Mouse (Mus musculus) urinary bladder, postnatal 36 days (tissue): ENCODE data around the gene Gdf1.

Experiments used
- DNase-seq, 2 experiments: peaks; one replicate each; pipeline ENCODE4 v3.0.0; 2022; ENCODE audit warnings: low spot score in 2 of 2, mixed read lengths in 1 of 2

Gdf1 gene

DNA sequence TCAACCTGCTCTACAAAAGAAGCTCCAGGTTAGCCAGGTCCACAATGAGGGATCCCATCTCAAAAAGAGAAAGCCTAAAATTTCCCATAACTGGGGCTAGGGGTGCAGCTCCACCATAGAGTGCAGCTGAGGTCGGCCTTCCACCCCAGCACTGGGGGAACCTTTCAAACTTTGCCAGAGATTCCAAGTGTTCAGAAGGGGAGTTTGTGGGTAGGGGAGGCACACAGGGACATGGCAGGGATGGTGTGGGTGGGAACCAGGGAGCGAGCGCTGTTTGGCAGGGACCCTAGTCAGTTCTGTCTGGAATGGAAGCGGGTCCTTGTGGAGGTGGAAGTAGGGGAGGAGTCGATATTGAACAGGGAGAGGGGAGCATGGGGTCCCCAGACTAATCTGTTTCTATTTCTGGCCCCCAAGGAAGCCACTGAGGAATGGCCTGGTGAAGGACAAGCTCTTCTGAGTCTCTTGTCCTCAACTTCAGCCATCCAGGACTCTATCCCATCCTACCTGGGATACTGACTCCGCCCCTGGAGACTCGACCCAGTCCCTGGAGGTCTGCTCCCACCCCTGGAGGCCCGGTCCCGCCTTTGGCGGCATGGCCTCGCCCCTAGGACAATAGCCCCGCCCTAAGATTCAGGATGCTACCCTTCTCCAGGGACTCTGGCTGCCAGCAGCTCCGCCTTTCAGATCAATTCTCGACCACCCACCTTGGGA, at the start of gene Gdf1:
Gdf1 (plus strand) TSS at position 694 of the 711 bp plus-strand sequence.
- DNase-seq, result no peak

DNA sequence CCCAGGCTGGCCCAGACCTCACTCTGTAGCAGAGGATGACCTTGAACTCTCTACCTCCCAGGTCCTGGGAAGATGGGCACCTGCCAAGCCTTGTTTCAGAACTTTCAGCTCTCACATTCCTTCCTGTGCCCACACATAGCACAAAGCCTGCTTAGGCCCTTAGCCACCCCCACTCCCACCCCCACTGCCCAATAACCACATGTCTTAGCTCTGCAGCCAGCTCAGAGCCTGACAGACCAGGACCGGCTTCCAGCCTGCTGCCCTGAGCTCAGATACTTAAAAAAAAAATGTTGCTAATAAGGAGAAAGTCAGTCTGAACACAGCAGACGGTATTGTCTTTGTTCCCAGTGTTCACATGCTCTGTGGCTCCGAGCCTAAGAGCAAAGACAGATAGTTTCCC, 48.6 kb upstream of the Gdf1 start:
- no peak for DNase-seq

DNA sequence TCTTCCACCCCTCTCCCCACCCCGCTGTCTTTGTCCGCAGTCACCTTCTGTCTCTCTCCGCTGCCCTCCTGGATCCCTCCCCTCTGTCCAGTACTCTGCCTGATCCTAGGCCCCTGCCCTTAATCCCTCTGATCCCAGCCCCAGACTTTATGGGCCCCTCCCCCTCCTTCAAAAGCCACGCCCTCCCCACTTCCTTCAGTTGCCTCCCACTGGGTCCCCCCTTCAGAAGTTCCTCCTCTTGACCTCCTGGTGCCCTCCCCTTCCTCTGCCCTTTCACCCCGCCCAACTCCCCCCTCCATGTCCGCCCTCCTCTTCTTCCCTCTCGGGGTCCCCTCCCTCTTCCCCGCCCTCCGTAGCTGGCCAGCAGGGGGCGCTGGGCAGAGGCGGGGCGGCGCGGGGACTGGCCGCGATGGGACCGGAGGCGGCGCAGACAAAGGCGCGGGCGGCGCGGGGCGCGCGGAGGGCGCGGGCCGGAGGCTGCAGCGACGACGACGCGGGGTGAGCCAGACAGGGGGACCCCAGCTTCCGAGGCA, 46.9 kb upstream of the Gdf1 start, which contains the start of gene Homer3:
Homer3 (plus strand) TSS at position 225 of the 533 bp plus-strand sequence.
- peak; percentile 83 to 90 for DNase-seq

DNA sequence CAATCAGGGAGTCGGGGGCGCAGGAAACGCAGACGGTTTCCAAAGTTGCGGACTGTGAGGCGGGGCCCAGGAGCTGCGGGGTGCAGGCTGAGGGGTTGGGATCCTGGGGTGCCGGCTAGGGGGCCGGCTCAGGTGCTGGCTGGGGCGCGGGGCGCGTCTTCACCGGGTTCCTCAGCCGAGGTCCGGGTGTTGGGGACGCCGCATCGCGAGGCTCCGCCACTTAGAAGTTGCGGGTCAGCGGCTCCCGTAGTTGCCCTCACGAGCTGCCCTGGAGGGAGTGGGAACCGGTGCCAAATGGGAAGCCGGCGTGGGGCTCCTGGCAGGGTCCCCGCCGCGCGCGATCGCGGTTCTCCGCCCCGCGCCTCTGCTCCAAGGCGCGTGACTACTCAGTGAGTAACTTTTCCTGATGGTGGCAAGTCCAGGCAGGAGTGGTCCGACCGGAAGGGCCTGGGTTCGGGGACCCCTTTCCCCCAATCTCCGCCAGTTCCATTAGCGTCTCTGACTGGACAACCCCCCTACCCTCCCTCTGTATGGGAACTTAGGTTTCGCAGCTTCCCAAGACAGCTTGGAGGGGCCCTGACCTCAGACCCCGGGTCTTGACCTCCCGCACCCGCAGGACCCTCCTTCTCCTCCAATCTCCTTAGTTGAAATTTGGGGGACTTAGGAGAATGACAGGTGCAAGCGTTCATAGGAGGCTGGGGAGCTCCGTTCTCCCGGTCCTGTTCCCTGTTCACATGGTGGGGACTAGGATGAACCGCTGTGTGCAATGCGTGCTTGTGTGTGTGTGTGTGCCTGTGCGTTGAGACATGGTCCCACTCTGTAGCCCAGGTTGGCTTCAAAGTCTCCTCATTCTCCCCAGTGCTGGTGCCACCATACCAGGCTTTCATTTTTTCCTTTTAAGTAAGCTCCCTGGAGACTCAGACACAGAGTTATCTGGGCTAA, 46.2 kb upstream of the Gdf1 start:
- peak; percentile 49 to 55 for DNase-seq

DNA sequence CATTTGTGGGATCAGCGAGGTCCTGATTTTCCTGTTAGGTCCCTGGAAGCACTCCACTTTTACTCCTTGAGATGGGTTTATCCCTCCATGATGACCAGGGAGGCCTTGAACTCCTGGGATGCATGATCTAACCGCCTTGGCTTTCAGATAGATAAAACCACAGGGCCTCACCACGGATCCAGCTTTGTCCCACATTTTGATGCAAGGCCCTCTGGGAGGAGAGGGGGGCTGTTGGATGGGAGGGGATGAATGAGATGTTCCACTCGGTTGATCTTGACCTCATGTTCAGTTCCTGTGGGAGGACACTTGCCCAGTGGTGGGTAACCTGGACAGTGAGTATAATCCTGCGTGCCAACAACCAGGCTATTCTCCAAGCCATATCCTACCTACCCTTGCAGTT, 45.2 kb upstream of the Gdf1 start:
- no peak for DNase-seq

DNA sequence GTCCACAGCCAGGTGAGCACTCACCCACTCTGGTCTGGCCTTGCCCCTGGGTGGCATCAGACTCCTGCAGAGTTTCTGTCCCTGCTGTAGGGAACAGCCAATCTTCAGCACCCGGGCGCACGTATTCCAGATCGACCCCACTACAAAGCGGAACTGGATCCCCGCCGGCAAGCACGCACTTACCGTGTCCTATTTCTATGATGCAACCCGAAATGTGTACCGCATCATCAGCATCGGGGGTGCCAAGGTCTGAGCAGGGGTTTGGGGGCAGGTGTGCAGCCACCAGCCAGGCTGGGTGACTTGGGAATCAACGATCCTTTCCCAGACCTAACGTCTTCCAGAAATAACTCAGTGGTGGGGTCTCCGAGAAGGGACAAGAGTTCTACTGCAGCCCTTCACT, 44.3 kb upstream of the Gdf1 start:
- no peak for DNase-seq

DNA sequence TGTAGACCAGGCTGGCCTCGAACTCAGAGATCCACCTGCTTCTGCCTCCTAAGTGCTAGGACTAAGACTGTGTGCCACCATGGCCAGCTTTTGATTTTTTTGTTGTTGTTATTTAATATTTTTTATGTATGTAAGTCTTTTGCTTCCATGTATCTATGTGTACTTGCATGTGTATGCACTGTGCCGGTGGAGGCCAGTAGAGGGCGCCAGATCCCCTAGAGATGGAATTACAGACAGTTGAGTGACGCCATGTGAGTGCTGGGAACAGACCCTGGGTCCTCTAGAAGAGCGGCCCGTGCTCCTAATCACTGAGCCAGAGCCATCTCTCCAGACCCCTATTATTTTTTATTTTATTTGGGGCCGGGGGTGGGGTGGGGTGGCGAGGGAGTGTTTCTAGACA, 42.9 kb upstream of the Gdf1 start:
- no peak for DNase-seq

DNA sequence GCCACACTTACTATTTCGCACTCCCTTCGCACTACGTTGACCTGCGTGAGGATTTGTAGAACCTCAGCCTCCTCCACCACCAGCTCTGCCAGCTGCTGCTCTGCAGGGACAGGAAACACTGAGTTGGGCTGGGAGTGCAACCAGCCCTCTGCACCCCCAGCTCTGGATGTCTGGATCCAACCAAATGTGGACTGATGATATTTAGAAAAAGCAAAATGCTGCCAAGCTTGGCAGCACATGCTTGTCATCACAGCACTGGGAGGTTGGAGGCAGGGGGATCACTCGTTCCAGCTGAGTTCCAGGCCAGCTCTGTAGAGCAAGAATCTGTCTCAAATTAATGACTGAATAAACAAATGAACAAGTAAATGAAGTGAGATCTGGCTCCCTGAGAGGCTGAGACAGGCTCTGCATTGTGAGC, 35.6 kb upstream of the Gdf1 start:
- no peak for DNase-seq

DNA sequence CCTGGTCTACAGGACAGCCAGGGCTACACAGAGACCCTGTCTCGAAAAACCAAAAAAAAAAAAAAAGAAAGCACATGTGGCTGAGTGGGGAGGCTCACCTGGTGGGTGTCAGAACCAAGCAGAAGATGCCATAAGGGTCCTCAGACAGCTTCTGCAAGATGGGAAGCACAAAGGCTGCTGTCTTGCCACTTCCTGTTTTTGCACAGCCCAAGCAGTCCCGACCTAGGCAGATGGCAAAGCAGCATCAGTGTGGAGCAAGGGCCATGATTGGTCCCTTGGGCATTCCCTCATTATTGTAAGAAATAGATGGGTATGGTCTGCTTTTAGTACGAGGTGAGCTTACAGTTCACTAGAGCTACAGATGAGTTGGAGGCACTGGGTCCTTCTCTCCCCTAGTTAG, 28.7 kb upstream of the Gdf1 start:
- no peak for DNase-seq

DNA sequence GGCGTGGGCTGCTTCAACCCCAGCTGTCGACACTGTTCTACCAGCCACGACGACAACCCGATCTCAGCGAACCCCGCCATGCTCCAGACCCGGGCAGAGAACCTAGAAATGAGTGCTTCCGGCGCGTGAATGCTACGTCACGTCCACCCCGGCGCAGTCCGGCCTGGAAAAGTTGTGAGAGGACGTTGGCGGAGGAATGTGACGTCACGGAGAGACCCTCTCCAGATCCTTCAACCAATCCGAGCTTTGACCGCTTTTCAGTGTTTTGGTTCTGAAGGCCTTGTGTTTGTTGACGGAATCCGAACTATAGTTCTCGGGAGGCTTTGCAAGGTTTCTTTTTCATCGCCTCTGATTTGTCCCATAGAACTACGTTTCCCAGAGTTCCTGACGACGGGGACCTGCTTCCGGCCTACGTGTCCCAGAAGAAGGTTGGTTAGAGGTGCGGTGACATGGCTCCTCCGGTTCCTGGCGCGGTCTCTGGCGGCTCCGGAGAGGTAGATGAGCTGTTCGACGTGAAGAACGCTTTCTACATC, 27.2 kb upstream of the Gdf1 start, which contains the start of the genes Ddx49 and Cope:
Ddx49 (minus strand) TSS at position 132 of the 533 bp plus-strand sequence.
Cope (plus strand) TSS at position 161 of the 533 bp plus-strand sequence.
- DNase-seq, result peak; percentile 90 to 92

DNA sequence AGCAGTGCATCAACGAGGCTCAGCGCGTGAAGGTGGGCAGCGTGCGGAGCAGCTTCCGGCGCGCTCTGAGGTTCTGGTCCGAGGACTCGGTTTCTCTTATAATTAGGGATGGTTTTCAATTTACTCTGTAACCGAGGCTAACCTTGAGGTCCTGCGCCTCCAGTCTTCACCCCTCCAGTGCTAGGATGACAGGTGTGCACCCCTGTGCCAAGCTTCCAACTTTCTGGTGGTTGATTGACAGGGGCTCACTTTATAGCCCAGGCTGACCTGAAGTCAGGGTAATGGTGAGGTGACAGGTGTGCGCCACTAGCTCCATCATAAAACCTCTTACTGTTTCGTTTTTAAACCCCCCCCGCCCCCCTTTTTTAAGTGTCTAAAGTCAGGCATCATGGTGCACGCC, 26.7 kb upstream of the Gdf1 start:
- no peak for DNase-seq

DNA sequence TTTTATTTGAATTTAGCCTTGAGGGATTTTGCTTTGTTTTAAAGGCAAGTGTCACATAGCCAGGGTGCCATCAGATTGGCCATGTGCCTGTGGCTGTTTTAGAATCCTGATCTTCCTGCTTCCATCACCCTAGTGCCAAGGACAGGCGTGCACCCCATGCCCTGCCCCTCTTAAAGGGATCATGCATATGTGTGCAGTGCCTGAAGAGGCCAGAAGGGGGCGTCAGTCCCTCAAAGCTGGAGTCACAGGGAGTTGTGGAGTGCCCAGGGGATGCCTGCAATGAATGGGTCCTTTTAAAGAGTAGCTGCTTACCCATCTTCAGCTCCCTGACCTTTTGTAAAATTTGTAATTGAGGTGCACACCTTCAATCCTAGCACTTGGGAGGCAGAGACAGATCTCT, 20.3 kb upstream of the Gdf1 start:
- DNase-seq, result no peak

DNA sequence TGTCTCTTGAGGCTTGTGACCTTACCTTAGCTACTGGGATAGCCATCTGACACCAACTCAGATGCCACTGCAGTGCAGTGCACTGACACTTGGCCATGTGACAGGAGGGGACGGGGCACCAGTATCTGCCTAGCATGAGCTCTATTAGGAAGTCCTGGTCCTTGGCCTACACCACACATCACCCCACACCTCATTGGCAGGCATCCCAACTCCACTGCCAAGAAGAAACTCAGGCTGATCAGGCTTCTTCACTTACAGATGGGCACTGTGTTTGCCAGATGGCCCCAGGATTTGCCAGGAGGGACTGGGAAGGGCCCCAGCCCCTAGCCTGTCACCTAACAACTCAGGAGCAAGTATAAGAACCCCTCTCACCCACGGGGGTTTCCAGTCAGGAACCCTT, 16.2 kb upstream of the Gdf1 start:
- DNase-seq, result peak in 1 of 2 experiments; percentile 50

DNA sequence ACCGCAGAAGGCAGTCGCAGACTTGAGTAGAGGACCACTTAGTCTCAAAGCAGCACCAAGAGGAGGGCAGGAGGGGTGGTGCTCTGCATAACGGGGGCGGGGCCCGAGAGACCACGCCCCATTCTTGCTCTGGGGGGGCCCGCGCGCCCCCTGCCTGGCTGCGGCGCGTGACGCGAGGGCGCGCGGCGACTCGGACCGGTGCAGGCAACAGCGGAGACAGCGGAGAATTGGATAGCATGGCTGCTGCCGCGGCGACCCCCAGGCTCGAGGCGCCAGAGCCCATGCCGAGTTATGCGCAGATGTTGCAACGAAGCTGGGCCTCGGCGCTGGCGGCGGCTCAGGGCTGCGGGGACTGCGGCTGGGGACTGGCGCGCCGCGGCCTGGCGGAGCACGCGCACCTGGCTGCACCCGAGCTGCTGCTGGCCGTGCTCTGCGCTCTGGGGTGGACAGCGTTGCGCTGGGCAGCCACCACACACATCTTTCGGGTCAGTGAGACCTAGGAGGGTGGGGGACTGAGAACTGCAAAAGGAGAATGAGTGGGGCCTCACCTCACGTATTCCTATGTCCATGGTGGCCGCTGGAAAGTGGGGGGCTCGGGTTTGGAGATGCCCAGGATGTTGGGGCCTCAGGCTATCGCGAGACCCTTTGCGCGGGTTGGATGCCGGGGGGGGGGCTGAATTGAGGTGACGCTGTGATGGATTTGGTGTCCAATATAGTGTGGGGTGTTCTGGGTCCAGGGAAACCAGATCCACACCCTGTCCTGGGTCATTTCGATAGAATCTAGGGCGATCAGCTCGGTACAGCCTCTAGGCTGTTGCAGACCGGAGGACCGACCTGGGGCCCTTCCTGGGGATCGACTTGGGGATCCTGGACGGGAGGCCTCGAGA, 13.8 kb upstream of the Gdf1 start, which contains the start of gene Cers1:
Cers1 (plus strand) TSS at position 152 of the 887 bp plus-strand sequence.
- peak in 1 of 2 experiments; percentile 9 for DNase-seq

DNA sequence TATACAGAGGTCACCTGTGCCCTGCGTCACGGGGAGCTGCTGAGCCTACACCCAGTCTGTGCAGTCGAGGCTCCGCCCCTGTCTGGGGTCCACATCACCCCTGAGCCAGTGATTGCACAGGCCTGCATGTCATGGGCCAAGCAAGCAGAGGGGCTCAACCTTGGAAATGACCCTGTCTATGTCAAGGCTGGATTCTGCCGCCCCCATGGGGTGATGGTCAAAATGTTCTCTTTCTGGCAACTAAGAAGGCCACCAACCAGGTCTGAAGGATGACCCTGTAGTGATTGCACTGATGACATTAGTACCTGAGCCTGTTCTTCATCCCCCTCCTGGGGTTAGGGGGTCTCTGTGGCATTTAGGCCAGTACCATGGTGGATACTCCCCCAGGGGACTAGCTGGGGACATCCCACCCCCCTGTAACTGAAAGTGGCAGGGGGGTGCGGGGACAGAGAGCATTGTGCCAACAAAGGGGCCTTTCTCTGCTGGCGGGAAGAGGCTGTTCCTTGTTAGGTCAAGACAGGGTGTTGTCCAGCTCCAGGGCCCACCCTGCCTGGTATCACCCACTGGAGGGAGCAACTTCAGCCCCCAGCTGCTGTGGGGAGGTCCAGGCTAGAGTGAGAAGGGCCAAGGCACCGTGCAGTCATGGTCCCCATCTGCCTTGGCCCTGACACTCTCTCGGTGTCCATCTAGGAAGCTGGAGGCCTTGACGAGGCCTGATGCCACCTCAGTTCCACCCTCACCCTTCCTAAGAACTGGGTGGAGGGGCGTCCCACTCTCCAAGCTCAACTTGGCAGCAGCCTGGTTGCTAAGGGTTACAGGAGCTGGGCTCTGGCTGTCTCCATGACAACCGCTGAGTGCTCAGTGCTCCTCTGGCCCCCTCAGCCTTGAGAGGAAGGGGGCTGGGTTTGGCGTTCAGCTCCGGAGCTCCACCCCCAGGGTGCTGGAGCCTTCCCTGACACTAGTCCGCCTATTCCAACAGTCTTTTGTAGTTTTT, 12.8 kb upstream of the Gdf1 start:
- no peak for DNase-seq

DNA sequence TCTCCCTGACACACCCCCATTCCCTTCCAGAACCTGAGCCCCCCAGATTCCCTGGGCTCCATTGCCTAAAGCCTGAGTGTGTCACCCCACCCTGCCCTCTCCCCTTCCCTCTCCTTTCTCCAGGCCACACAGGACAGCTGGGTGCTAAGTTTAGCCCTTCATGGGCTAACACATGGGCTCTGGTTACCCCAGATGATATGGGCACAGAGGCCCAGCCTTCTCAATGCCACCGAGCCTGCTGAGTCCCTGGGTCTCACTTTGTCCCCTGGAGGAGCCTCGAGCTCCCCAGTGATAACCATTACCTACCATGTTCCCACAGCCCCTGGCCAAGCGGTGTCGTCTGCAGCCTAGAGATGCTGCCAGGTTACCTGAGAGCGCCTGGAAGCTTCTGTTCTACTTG, 11.7 kb upstream of the Gdf1 start:
- DNase-seq, result no peak

DNA sequence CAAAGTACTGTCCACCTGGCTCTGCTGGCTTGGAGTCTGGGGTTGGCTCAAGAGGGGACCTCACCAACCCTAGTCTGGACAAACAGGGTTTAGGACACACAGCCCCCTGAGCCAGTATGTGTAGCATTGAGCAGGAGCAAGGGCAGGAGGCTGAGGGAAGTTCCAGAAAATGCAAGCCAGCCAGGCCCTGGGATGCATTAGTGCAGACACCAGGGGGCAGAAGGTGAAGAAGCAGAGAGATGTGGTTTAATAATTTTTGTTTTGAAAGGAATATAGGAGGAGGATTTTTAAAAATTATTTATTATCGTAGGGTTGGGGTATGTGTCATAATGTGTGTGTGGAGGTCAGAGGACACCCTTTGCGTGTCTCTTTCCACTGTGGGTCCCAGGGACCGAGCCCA, 5.9 kb upstream of the Gdf1 start:
- no peak for DNase-seq

DNA sequence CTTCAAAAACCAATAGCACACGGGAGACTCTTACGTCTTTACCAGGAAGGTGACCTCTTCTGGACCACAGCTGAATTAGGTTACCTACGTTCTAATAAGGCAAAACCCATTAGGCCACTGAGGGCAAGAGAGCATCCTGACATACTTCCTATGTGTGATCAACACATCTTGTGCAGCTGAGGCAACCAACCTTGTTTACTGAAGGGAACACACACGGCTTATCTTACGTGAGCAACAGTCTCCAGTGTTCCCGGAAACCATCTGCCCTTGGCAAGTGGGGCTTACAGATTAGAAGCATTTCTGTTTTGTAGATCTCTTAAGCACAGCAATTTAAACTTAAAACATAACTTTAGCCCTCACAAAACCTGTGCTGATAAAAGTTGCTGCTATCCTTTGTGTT, 2.1 kb upstream of the Gdf1 start:
- no peak for DNase-seq

DNA sequence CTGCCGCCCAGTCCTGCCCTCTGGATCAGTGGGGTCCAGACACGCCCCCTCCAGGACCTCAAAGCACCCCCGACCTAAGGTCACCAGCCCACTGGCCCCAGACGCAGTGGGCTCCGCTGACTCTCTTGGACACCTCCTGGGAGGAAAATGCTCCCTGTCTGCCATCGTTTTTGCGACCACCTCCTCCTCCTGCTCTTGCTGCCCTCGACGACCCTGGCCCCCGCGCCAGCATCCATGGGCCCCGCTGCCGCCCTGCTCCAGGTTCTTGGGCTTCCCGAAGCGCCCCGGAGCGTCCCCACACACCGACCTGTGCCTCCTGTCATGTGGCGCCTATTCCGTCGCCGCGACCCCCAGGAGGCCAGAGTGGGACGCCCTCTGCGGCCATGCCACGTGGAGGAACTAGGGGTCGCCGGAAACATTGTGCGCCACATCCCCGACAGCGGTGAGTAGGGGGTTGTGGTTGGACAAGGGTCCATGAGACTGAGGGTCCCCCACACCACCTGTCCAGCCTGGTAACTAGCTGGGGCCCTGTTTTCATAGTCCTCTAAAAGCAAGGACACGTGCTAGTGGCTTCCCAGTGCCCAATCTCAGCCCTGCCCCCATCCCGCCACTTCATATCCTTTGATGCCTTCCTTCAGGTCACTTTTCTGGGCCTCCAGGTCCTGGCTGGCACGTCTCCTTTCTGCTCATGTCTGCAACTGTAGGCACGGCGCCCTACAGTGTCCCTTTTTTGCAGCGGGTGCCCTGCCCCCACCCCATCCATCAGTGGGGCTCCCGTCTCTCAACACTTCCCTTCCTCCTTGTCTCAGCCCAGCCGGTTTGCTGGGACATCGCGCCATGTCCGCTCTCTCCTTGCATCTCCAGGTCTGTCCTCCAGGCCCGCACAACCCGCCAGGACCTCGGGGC, 471 bp downstream of the Gdf1 start:
- DNase-seq, result no peak
